Mouse (Mus musculus) hindlimb bud, embryonic 11.5 days (tissue): ENCODE measurements at regions not wholly inside any gene's neighbourhood (a gene's known extent, or its start where the extent isn't known, plus 50 kb on each side); places are given as distances from the start of the nearest gene placed in this dataset.

Experiments used
- DNase-seq: peaks from one replicate; pipeline ENCODE4 v3.0.0-alpha.2; 2012; ENCODE audit warnings: low read depth, low spot score; ENCODE audit errors: extremely low spot score

GRCm38 (mm10) chr13:32649982-32650381, 133.8 kb downstream of the Mylk4 start:
- no peak for DNase-seq

GRCm38 (mm10) chr13:32643030-32643750, 140.6 kb downstream of the Mylk4 start:
- no peak for DNase-seq

- no peak for DNase-seq
These were observed 142.8 kb downstream of the Mylk4 start for GRCm38 (mm10) chr13:32640941-32641340.

- no peak for DNase-seq
These were observed 153.5 kb downstream of the Mylk4 start for GRCm38 (mm10) chr13:32630122-32630732.

GRCm38 (mm10) chr13:32613916-32614315, 169.8 kb downstream of the Mylk4 start:
- no peak for DNase-seq

- DNase-seq = no peak
These were observed 172.0 kb downstream of the Mylk4 start for GRCm38 (mm10) chr13:32611551-32612295.

- no peak for DNase-seq
These were observed 172.8 kb downstream of the Mylk4 start for GRCm38 (mm10) chr13:32610970-32611369.

- no peak for DNase-seq
These were observed 175.3 kb downstream of the Mylk4 start for GRCm38 (mm10) chr13:32608413-32608812.

- no peak for DNase-seq
These were observed 179.7 kb downstream of the Mylk4 start for GRCm38 (mm10) chr13:32603925-32604590.

GRCm38 (mm10) chr13:32601315-32601714, 182.4 kb downstream of the Mylk4 start:
- no peak for DNase-seq

- no peak for DNase-seq
These were observed 190.1 kb downstream of the Mylk4 start for GRCm38 (mm10) chr13:32593611-32594010.

GRCm38 (mm10) chr13:32593131-32593530, 190.6 kb downstream of the Mylk4 start:
- DNase-seq = no peak

- no peak for DNase-seq
These were observed 202.2 kb downstream of the Mylk4 start for GRCm38 (mm10) chr13:32581598-32581997.

- no peak for DNase-seq
These were observed 215.9 kb downstream of the Mylk4 start for GRCm38 (mm10) chr13:32567850-32568249.

GRCm38 (mm10) chr13:32560666-32561065, 222.1 kb upstream of the Gmds start:
- no peak for DNase-seq

GRCm38 (mm10) chr13:32556396-32556795, 217.9 kb upstream of the Gmds start:
- no peak for DNase-seq

- DNase-seq = no peak
These were observed 216.5 kb upstream of the Gmds start for GRCm38 (mm10) chr13:32555064-32555463.

GRCm38 (mm10) chr13:32554601-32555000, 216.1 kb upstream of the Gmds start:
- DNase-seq = no peak

GRCm38 (mm10) chr13:32553136-32553535, 214.6 kb upstream of the Gmds start:
- DNase-seq = no peak

- no peak for DNase-seq
These were observed 211.6 kb upstream of the Gmds start for GRCm38 (mm10) chr13:32550113-32550512.

GRCm38 (mm10) chr13:32547126-32547525, 208.6 kb upstream of the Gmds start:
- DNase-seq = no peak
